Mouse (Mus musculus): ENCODE data around the gene Cnih3.

DNA sequence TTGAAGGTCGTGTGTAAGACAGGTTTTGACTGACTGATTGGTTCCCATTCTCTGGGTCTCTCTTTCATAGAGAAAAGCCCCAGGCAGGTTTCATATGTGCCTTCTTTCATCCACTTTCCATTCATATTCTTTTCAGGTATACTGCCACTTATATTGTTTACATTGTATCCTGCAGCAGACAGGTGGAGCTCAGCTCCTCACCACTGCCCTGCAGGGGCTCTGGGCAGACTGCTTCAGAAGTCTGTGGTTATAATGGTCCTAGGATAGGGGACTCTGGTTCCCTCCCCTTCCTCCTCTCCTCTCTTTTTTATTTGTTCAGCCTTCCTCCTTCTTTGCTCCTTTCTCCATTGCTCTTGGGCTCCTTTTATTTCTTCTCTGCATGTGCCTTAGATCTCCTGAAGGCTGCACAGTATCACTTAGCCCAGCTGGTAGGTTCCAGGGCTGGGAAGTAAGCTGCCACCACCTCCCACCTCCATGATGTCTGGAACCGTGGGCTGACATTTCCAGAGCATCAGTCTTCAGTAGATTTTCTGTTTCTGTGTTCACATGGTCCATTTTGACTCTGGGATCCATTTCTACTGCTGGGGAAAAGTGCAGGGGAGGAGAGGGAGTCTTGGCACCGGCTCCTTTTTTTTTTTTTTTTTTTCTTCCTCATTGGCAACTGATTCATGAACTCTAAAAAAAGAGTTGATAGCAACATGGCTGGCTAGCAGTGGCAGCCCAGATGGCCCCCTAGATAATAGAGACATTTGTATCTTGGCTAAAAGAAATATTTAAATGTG, 16.6 kb downstream of the Cnih3 start:
- TF ChIP-seq POLR2A (IDR thresholded peaks at IDR 0.05; ENCODE audit: borderline replicate concordance, control insufficient read depth, low read depth, low read length) (no peak), CTCF (IDR thresholded peaks at IDR 0.05; ENCODE audit: control insufficient read depth, insufficient read depth, low read length) (no peak)

Data from bone marrow, adult 2 months (tissue).